Mouse (Mus musculus) liver, embryonic 12.5 days (tissue): Measurements from ENCODE around the gene Nrxn3. TPM values are rescaled to one million over a fixed set of nuclear protein-coding genes. Genes with fewer than 3 reads are reported as not detected.

Experiments used
- ATAC-seq: fragments of 200-750 bp; cut with Nextera tagmentation; 2 replicates; pipeline ENCODE4 v1.8.0; 2017; ENCODE audit warnings: moderate number of reproducible peaks, mild to moderate bottlenecking, moderate library complexity
- H3K27ac ChIP-seq: fragments of 300-500 bp; sonication (generic); 2 replicates; pipeline ENCODE4 v1.5.1; 2016; ENCODE audit warnings: mild to moderate bottlenecking
- H3K27me3 ChIP-seq: fragments of 300-500 bp; sonication (generic); replicated peaks from 2 replicates; pipeline ENCODE4 v1.6.1; 2016; ENCODE audit warnings: mild to moderate bottlenecking, moderate library complexity
- H3K36me3 ChIP-seq: fragments of 300-500 bp; sonication (generic); 2 replicates; pipeline ENCODE4 v1.6.1; 2016; ENCODE audit warnings: mild to moderate bottlenecking, moderate library complexity
- H3K4me1 ChIP-seq: fragments of 300-500 bp; sonication (generic); 2 replicates; pipeline ENCODE4 v1.6.1; 2016
- H3K4me2 ChIP-seq: fragments of 300-500 bp; sonication (generic); 2 replicates; pipeline ENCODE4 v1.6.1; 2016; ENCODE audit warnings: mild to moderate bottlenecking, moderate library complexity
- H3K4me3 ChIP-seq: fragments of 300-500 bp; sonication (generic); 2 replicates; pipeline ENCODE4 v1.5.1; 2016; ENCODE audit warnings: mild to moderate bottlenecking, moderate library complexity
- H3K9ac ChIP-seq: fragments of 300-500 bp; sonication (generic); 2 replicates; pipeline ENCODE4 v1.6.1; 2016; ENCODE audit warnings: mild to moderate bottlenecking, moderate library complexity
- H3K9me3 ChIP-seq: fragments of 300-500 bp; sonication (generic); replicated peaks from 2 replicates; pipeline ENCODE4 v1.6.1; 2016; ENCODE audit warnings: mild to moderate bottlenecking, moderate library complexity
- WGBS: fragments of 180-500 bp; shearing (Covaris S2); methylation state at CpG from one replicate; pipeline ENCODE4 v1.1.7; 2016; ENCODE audit not compliant: insufficient replicate concordance; 5-methylcytosine and 5-hydroxymethylcytosine counted together
- microRNA-seq: library from miRNA; unstranded; fragments of <30 nt; microRNA quantifications from one replicate; pipeline ENCODE4, GENCODE M21; 2017
- polyA plus RNA-seq: library from polyadenylated mRNA; unstranded; fragments of >200 nt; fragmentation: Nextera tagmentation; extraction: Ambion mirVana; gene quantifications from 2 replicates; pipeline ENCODE4 v1.2.1, GENCODE M21; 2016

Gene Nrxn3
- polyA plus RNA-seq, 1 experiment from 2014 or later, result 1.4 TPM

DNA sequence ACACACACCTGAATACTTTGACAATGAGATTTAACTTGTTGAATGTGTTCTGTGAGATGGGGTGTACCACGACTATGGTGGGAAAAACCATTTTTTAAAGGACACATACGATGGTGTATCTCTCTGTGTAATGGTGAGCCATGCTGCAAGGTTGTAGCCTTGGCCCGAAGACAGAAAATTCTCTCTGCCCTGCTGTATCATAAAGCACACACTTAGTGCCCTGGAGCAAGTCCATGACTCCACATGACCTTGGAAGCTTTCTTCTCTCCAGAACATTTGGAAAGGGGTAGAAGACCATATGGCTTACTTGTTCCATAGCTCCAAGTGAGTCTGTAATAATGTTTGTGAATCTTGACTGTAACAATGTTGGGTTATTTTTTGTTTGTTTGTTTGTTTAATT lies 1609.8 kb downstream of the Nrxn3 start:
- H3K9ac ChIP-seq, result no peak overlapping the region
- H3K4me1 ChIP-seq, result no peaks in the 10 kb centered on the region
- no peak overlapping the region for H3K4me3 ChIP-seq
- no peaks in the 10 kb centered on the region for H3K36me3 ChIP-seq
- no peaks in the 10 kb centered on the region for H3K9me3 ChIP-seq
- ATAC-seq, result no peak
- no peak overlapping the region for H3K4me2 ChIP-seq
- WGBS, result 67% methylated on average over 3 of the region's 3 CpGs
- no peaks in the 10 kb centered on the region for H3K27me3 ChIP-seq
- no peak overlapping the region for H3K27ac ChIP-seq

DNA sequence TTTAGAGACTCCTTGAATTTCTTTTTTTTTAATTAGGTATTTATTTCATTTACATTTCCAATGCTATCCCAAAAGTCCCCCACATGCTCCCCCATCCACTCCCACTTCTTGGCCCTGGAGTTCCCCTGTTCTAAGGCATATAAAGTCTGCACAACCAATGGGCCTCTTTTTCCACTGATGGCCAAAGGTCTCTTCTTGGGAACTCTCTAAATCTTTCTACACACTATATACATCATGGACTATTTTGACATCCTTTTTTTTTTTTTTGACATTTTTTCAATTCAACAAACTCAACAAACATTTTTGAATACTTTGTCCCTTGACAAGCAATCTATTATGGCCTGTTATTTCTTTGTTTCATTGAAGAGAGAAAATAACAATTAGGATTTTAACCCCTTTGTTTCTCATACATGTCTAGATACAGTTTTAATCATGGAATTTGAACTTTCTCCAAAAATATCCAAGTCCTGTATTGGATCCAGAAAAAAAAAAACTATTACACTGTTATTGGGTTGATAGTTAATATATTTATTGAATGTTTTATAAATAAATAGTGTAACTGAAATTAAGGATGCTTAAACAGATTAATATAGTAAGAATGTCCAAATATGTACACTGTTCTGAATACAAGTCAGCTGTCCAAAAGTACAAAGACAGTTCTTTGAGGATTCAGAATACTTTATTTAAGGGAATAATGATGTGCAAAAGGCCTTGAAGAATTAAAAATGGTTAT lies 1615.0 kb downstream of the Nrxn3 start:
- Histone ChIP-seq H3K9ac (no peak overlapping the region), H3K36me3 (no peaks in the 10 kb centered on the region), H3K4me2 (no peak overlapping the region), H3K9me3 (no peaks in the 10 kb centered on the region), H3K27me3 (no peaks in the 10 kb centered on the region), H3K4me1 (no peaks in the 10 kb centered on the region), H3K4me3 (no peak overlapping the region), H3K27ac (no peak overlapping the region)
- ATAC-seq, result no peak

DNA sequence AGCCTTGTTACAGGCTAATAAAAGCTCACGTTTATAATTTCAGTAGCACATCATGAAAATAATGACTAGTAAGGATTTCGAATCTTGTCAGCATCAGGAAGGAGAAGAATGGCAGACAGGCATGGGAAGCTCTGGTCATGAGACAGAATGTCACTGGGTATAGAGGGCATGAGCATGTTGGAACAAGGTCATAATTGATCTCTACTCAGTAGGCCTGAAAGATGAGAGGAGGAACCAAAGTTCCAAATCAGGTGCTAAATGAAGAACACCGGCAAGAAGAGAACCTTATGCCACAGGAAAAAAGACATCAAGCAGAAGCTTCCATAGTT lies 1615.5 kb downstream of the Nrxn3 start:
- ATAC-seq, result no peak
- H3K36me3 ChIP-seq, result no peaks in the 10 kb centered on the region
- H3K4me3 ChIP-seq, result no peak overlapping the region
- no peaks in the 10 kb centered on the region for H3K27me3 ChIP-seq
- no peak overlapping the region for H3K4me2 ChIP-seq
- H3K27ac ChIP-seq, result no peak overlapping the region
- H3K9ac ChIP-seq, result no peak overlapping the region
- 61% methylated on average over 3 of the region's 3 CpGs for WGBS
- H3K9me3 ChIP-seq, result no peaks in the 10 kb centered on the region
- H3K4me1 ChIP-seq, result no peaks in the 10 kb centered on the region

Small RNA genes within 50 kb of the gene (microRNA-seq; reads per million reads assigned to microRNA genes)
- gene Gm23989, result not detected
- not detected for gene Gm27313
